Mouse (Mus musculus) cerebellum, postnatal 36 days (tissue): ENCODE results near the gene Reg3g.
A peak's percentile ranks its signal among the peaks of the same experiment; 100 is the strongest.
"Not testable (repeated sequence)": the region's sequence is repeated elsewhere in the genome, so short reads cannot be mapped to it uniquely, and the experiment has no call there.

Experiments
- DNase-seq, 2 experiments: peaks; one replicate each; pipeline ENCODE4 v3.0.0; 2021 to 2022; ENCODE audit warnings: mixed read lengths in 2 of 2

The Reg3g gene

GRCm38 (mm10) chr6:78468772-78469171, at the start of gene Reg3g:
Gene Reg3g, minus strand, starts transcription at chr6:78468872.
- no peak for DNase-seq

- DNase-seq: peak; percentile 17 to 34
These were observed 47.2 kb upstream of the Reg3g start for GRCm38 (mm10) chr6:78515777-78516446.

- peak; percentile 51 to 56 for DNase-seq
These were observed 44.2 kb upstream of the Reg3g start for GRCm38 (mm10) chr6:78512833-78513232.

GRCm38 (mm10) chr6:78510173-78510900, 41.7 kb upstream of the Reg3g start:
- no peak for DNase-seq

GRCm38 (mm10) chr6:78505745-78506144, 37.1 kb upstream of the Reg3g start:
- no peak for DNase-seq

GRCm38 (mm10) chr6:78494633-78495032, 26.0 kb upstream of the Reg3g start:
- DNase-seq: no peak

GRCm38 (mm10) chr6:78469287-78469686, 615 bp upstream of the Reg3g start:
- no peak for DNase-seq

- DNase-seq: no peak
These were observed 5.4 kb downstream of the Reg3g start for GRCm38 (mm10) chr6:78463266-78463665.

- no peak for DNase-seq
These were observed 6.3 kb downstream of the Reg3g start for GRCm38 (mm10) chr6:78462360-78462759.

GRCm38 (mm10) chr6:78460191-78460825, 8.4 kb downstream of the Reg3g start:
- DNase-seq: no peak

- no peak for DNase-seq
These were observed 15.9 kb downstream of the Reg3g start for GRCm38 (mm10) chr6:78452804-78453203.

- DNase-seq: no peak
These were observed 20.3 kb downstream of the Reg3g start for GRCm38 (mm10) chr6:78448409-78448808.

GRCm38 (mm10) chr6:78447202-78447601, 21.5 kb downstream of the Reg3g start:
- no peak for DNase-seq

GRCm38 (mm10) chr6:78425497-78425896, 43.2 kb downstream of the Reg3g start:
- no peak for DNase-seq

GRCm38 (mm10) chr6:78422411-78422810, 46.3 kb downstream of the Reg3g start, which contains the start of gene Reg1:
Gene Reg1, plus strand, starts transcription at chr6:78422711.
- not testable (repeated sequence) for DNase-seq
